Mouse (Mus musculus) 416B (cell line): ENCODE results near the gene Hist4h4.

ENCODE experiments used
- DNase-seq: peaks from one replicate; pipeline ENCODE4 v3.0.0; 2011; ENCODE audit warnings: low read depth

Hist4h4 gene

GRCm38 (mm10) chr6:136803739-136804633 lies at the start of gene Hist4h4:
TSS of gene Hist4h4 (minus strand) at chr6:136804415.
- peak; percentile 99 for DNase-seq

GRCm38 (mm10) chr6:136852762-136853161 lies 48.5 kb upstream of the Hist4h4 start:
- DNase-seq: peak; percentile 32

GRCm38 (mm10) chr6:136852348-136852747 lies 48.1 kb upstream of the Hist4h4 start:
- DNase-seq: no peak

GRCm38 (mm10) chr6:136850267-136850666 lies 46.1 kb upstream of the Hist4h4 start:
- no peak for DNase-seq

- peak; percentile 60 for DNase-seq
These were observed 44.8 kb upstream of the Hist4h4 start for GRCm38 (mm10) chr6:136848971-136849370.

GRCm38 (mm10) chr6:136848399-136848798 lies 44.2 kb upstream of the Hist4h4 start:
- no peak for DNase-seq

GRCm38 (mm10) chr6:136847790-136848189 lies 43.6 kb upstream of the Hist4h4 start:
- DNase-seq: peak; percentile 57

- DNase-seq: no peak
These were observed 43.1 kb upstream of the Hist4h4 start for GRCm38 (mm10) chr6:136847267-136847666.

GRCm38 (mm10) chr6:136845706-136846480 lies 41.7 kb upstream of the Hist4h4 start:
- no peak for DNase-seq

GRCm38 (mm10) chr6:136844903-136845302 lies 40.7 kb upstream of the Hist4h4 start:
- DNase-seq: no peak

GRCm38 (mm10) chr6:136837323-136837722 lies 33.1 kb upstream of the Hist4h4 start:
- DNase-seq: no peak

GRCm38 (mm10) chr6:136835352-136835751 lies 31.1 kb upstream of the Hist4h4 start, which contains the start of gene Smco3:
TSS of gene Smco3 (minus strand) at chr6:136835452.
- DNase-seq: no peak

- peak; percentile 70 for DNase-seq
These were observed 27.5 kb upstream of the Hist4h4 start for GRCm38 (mm10) chr6:136831712-136832111.

- no peak for DNase-seq
These were observed 24.5 kb upstream of the Hist4h4 start for GRCm38 (mm10) chr6:136828681-136829080.

- DNase-seq: peak; percentile 100
These were observed 23.8 kb upstream of the Hist4h4 start, which contains the start of gene Wbp11 for GRCm38 (mm10) chr6:136827881-136828561. TSS of gene Wbp11 (minus strand) at chr6:136828233.

GRCm38 (mm10) chr6:136827516-136827880 lies 23.3 kb upstream of the Hist4h4 start, which contains the start of gene BC049715:
TSS of gene BC049715 (plus strand) at chr6:136827626.
- DNase-seq: no peak

- peak; percentile 31 for DNase-seq
These were observed 22.9 kb upstream of the Hist4h4 start for GRCm38 (mm10) chr6:136827116-136827515.

GRCm38 (mm10) chr6:136824987-136825386 lies 20.8 kb upstream of the Hist4h4 start:
- DNase-seq: no peak

- DNase-seq: no peak
These were observed 16.9 kb upstream of the Hist4h4 start for GRCm38 (mm10) chr6:136821086-136821485.

- no peak for DNase-seq
These were observed 16.2 kb upstream of the Hist4h4 start for GRCm38 (mm10) chr6:136820381-136820780.

GRCm38 (mm10) chr6:136817549-136817948 lies 13.3 kb upstream of the Hist4h4 start:
- no peak for DNase-seq

GRCm38 (mm10) chr6:136816826-136817225 lies 12.6 kb upstream of the Hist4h4 start:
- no peak for DNase-seq
